Mouse (Mus musculus) forebrain, embryonic 11.5 days (tissue): ENCODE results near the gene Fitm1. TPM values are rescaled to one million over a fixed set of nuclear protein-coding genes. Genes with fewer than 3 reads are reported as not detected.

ENCODE experiments used
- ATAC-seq: fragments of 200-750 bp; cut with Nextera tagmentation; replicated peaks from 2 replicates; pipeline ENCODE4 v1.8.0; 2017; ENCODE audit warnings: moderate TSS enrichment; ENCODE audit not compliant: low FRiP score
- DNase-seq: peaks from one replicate; pipeline ENCODE4 v3.0.0-alpha.2; 2017; ENCODE audit warnings: low spot score
- H3K27ac ChIP-seq: fragments of 300-500 bp; sonication (generic); 2 replicates; pipeline ENCODE4 v1.5.1; 2014; ENCODE audit warnings: low read depth, low read length
- H3K27me3 ChIP-seq: fragments of 300-500 bp; sonication (generic); 2 replicates; pipeline ENCODE4 v1.6.1; 2014; ENCODE audit warnings: mild to moderate bottlenecking, low read length, mixed read lengths; ENCODE audit not compliant: control insufficient read depth, insufficient read depth
- H3K36me3 ChIP-seq: fragments of 300-500 bp; sonication (generic); 2 replicates; pipeline ENCODE4 v1.6.1; 2014; ENCODE audit warnings: mild to moderate bottlenecking, low read length, moderate library complexity, mixed read lengths; ENCODE audit not compliant: control insufficient read depth, insufficient read depth
- H3K4me1 ChIP-seq: fragments of 300-500 bp; sonication (generic); replicated peaks from 2 replicates; pipeline ENCODE4 v1.6.1; 2014; ENCODE audit warnings: low read length, mixed read lengths; ENCODE audit not compliant: control insufficient read depth, insufficient read depth
- H3K4me2 ChIP-seq: fragments of 300-500 bp; sonication (generic); 2 replicates; pipeline ENCODE4 v1.6.1; 2014; ENCODE audit warnings: low read depth, mild to moderate bottlenecking, low read length, moderate library complexity, mixed read lengths; ENCODE audit not compliant: severe bottlenecking
- H3K4me3 ChIP-seq: fragments of 300-500 bp; sonication (generic); 2 replicates; pipeline ENCODE4 v1.5.1; 2014; ENCODE audit warnings: low read depth, low read length
- H3K9ac ChIP-seq: fragments of 300-500 bp; sonication (generic); 2 replicates; pipeline ENCODE4 v1.6.1; 2014; ENCODE audit warnings: low read length
- H3K9me3 ChIP-seq: fragments of 300-500 bp; sonication (generic); 2 replicates; pipeline ENCODE4 v1.6.1; 2016; ENCODE audit warnings: low read length, mixed read lengths; ENCODE audit not compliant: control insufficient read depth
- WGBS: fragments of 180-500 bp; shearing (Covaris S2); extraction: QIAGEN DNeasy Blood & Tissue Kit; methylation state at CpG from one replicate; pipeline ENCODE4 v1.1.7; 2014; 5-methylcytosine and 5-hydroxymethylcytosine counted together
- polyA plus RNA-seq: library from polyadenylated mRNA; unstranded; fragments of >200 nt; fragmentation: Nextera tagmentation; extraction: Ambion mirVana; gene quantifications from 2 replicates; pipeline ENCODE4 v1.2.1, GENCODE M21; 2014

The Fitm1 gene
- not detected in 2 replicates for polyA plus RNA-seq

DNA sequence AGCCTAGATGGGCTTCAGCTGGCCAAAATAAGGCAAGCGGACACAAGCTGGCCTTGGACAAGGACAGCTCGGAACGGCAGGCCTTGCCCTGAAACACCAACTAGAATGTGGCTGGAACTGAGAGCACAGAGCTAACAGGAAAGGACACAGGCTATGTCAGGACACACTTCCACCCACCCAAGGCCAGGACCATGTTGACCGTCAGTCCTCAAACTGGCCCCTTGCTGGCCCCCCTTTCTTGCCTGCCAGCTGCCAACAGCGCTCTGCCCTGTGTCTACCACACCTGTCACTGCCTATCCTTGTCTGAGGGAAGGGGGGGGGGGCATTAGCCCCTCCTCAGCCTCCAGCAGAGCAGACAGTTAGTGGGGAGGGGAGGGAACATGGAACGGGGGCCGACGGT, at the start of gene Fitm1:
TSS of gene Fitm1 (plus strand) at position 316 of the 400 bp plus-strand sequence.
- Histone ChIP-seq H3K27ac (no peak within 1 kb of the TSS), H3K9me3 (no peaks in the 10 kb centered on the region), H3K27me3 (no peaks in the 10 kb centered on the region), H3K4me1 (no peaks in the 10 kb centered on the region), H3K4me3 (no peak within 1 kb of the TSS), H3K9ac (no peak within 1 kb of the TSS), H3K36me3 (no peaks in the 10 kb centered on the region), H3K4me2 (no peak within 1 kb of the TSS)
- ATAC-seq (no peak), DNase-seq (no peak)
- WGBS, result 78% methylated on average over 7 of the region's 8 CpGs

DNA sequence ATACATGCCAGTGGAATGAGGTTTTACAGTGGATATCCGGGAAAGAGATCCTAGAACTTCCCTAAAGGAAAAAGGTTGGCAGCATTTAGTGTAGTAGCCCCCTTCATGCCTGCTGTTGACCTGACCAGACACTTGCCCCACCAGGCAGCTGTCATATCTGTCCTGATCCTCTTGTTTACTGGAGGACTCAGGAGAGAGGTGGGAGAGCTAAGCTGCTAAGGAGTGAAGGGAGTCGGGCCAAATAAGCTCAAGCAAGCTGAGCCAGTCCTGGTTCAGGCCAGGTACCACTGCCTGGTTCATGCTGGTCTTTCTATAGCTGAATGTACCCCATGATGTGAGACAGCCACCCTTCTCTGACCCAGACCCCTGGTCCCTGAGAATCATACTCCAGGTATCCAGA, 48.7 kb upstream of the Fitm1 start:
- no peak for DNase-seq
- Histone ChIP-seq H3K4me2 (no peak overlapping the region), H3K9ac (no peak overlapping the region), H3K36me3 (no peaks in the 10 kb centered on the region), H3K27ac (no peak overlapping the region), H3K27me3 (no peaks in the 10 kb centered on the region), H3K9me3 (no peaks in the 10 kb centered on the region), H3K4me3 (no peak overlapping the region), H3K4me1 (no peaks in the 10 kb centered on the region)
- no peak for ATAC-seq
- WGBS, result 89% methylated on average over 2 of the region's 2 CpGs

DNA sequence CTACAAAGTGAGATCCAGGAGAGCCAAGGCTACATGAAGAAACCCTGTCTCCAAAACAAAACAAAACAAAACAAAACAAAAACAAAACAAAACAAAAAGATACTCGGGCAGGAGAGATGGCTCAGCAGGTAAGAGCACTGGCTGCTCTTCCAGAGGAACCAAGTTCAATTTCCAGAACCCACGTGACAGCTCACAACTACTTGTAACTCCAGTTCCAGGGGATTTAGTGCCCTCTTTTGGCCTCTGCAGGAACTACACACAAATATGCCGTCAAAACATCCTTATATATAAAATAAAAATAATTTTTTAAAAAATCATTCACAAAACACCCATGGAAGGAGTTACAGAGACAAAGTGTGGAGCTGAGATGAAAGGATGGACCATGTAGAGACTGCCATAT, 47.5 kb upstream of the Fitm1 start:
- WGBS, result 26% methylated on average over 3 of the region's 3 CpGs

DNA sequence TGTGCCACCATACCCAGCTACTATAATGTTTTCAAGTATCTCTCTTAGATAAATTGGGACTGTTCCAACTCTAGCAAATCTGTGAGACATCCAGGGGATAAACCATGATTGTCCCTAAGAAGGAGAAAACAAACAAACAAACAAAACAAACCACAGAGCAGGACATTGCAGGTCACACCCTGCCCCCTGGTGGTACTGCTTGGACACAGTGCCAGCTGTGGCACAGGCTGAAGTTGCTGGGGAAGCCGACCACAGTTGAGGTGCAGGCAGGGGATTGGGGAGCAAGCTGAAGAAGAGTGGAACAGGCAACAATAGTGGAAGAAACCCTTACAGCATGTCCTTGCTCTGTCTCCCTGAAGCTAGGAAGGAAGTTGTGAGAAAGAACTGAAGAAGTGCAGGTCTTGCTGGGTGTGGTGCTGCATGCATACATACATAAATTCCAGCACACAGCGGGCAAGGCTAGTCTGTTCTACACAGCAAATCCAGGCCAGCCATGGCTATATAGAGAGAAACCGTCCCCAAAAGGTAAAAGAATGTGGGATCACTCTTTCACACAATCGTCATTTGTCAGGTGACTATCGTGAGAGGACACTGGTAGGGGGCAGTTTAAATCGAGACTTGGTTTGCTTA, 39.2 kb upstream of the Fitm1 start:
- H3K4me2 ChIP-seq, result no peak overlapping the region
- no peaks in the 10 kb centered on the region for H3K27me3 ChIP-seq
- H3K4me3 ChIP-seq, result no peak overlapping the region
- no peaks in the 10 kb centered on the region for H3K9me3 ChIP-seq
- H3K9ac ChIP-seq, result no peak overlapping the region
- DNase-seq (peak; percentile 68), ATAC-seq (no peak)
- WGBS, result 58% methylated on average over 6 of the region's 6 CpGs
- peaks cover 6% of the 10 kb centered on the region; the same call in 1 of the 2 replicates for H3K4me1 ChIP-seq
- H3K27ac ChIP-seq, result no peak overlapping the region
- no peaks in the 10 kb centered on the region for H3K36me3 ChIP-seq

More for the DNA sequence above, 47.5 kb upstream of the Fitm1 start:
- no peaks in the 10 kb centered on the region for H3K9me3 ChIP-seq
- H3K36me3 ChIP-seq, result no peaks in the 10 kb centered on the region
- no peak for ATAC-seq
- H3K4me2 ChIP-seq, result no peak overlapping the region
- H3K9ac ChIP-seq, result no peak overlapping the region
- H3K4me3 ChIP-seq, result no peak overlapping the region
- no peak overlapping the region for H3K27ac ChIP-seq
- H3K27me3 ChIP-seq, result no peaks in the 10 kb centered on the region
- no peaks in the 10 kb centered on the region for H3K4me1 ChIP-seq
- no peak for DNase-seq

DNA sequence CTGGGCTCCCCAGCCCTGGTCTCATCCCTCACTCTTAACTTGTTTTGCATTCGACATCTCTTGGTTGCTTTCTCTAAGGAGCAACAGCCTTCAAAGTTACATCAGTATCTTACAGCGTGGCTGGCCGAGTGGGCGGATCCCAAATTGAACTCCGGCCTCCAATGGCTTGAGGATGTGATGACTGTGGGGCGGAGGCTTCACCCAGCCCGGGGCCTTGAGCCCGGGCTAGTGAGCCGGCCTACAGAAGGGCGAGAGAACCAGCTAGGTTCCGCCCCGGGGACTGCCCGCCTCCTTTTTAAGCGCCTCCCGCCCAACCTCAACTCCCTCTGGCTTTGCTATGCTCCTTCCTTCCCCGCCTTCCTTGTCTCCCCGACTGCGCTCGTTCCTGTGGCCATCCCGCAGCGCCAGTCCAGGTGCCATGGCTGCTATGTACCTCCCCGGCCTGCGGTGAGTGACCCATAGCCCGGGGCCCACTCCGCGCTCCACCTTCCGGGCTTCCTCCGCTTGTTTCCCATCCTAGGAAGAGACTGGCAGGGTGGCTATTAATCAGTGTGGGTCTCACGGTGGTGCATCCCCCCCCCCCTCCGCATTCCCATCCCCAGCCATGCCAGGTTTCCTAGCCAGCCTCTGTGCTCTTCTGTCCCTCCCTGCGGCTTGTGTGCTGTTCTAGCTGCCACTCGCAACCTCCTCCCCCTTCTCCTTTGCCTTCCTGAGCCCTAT, 35.2 kb upstream of the Fitm1 start, which contains the start of gene Pck2:
TSS of gene Pck2 (plus strand) at position 200 of the 720 bp plus-strand sequence.
- under 1% methylated on average over 32 of the region's 32 CpGs for WGBS
- ATAC-seq (peak; percentile 86), DNase-seq (peak; percentile 87)
- peaks cover 8% of the 10 kb centered on the region; the same call in 1 of the 2 replicates for H3K4me1 ChIP-seq
- peak within 1 kb of the TSS; percentile 77 for H3K9ac ChIP-seq
- H3K4me3 ChIP-seq, result peak within 1 kb of the TSS; percentile 54
- peak within 1 kb of the TSS; percentile 83 for H3K4me2 ChIP-seq
- H3K9me3 ChIP-seq, result no peaks in the 10 kb centered on the region
- no peaks in the 10 kb centered on the region for H3K27me3 ChIP-seq
- H3K27ac ChIP-seq, result peak within 1 kb of the TSS; percentile 72
- H3K36me3 ChIP-seq, result no peaks in the 10 kb centered on the region

DNA sequence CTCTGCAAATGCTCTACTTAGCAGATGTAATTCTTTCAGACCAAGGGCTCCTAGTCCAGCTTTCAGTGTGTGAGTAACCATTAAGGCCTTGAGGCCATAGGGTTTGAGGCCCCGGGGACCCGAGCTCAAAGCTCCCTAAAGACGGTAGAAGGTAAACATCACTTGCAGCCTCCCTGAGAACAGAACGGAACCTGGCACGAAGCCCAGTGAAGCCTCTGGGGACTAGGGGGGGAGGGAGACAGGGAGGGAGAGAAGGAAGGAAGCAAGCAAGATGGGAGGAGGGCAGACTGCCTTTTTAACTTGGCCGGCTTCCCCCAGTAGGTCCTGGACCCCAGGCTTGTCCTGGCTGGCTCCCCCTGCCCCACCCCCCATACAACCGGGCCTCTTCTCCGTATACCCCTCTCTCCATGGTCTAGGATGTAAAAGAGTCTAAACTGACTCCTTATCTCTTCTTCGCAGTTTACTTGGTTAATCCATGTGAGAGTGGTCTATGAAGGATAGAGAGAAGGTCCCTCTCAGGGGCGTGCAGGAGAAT, 34.6 kb upstream of the Fitm1 start:
- peak overlapping the region; percentile 77 for H3K9ac ChIP-seq
- peak overlapping the region; percentile 72 for H3K27ac ChIP-seq
- ATAC-seq (peak; percentile 32; the same call in 1 of the 2 replicates), DNase-seq (peak; percentile 79)
- peaks cover 8% of the 10 kb centered on the region; the same call in 1 of the 2 replicates for H3K4me1 ChIP-seq
- no peaks in the 10 kb centered on the region for H3K27me3 ChIP-seq
- no peaks in the 10 kb centered on the region for H3K9me3 ChIP-seq
- WGBS, result 9% methylated on average over 10 of the region's 10 CpGs
- H3K36me3 ChIP-seq, result no peaks in the 10 kb centered on the region
- H3K4me3 ChIP-seq, result peak overlapping the region; percentile 54
- peak overlapping the region; percentile 83 for H3K4me2 ChIP-seq

DNA sequence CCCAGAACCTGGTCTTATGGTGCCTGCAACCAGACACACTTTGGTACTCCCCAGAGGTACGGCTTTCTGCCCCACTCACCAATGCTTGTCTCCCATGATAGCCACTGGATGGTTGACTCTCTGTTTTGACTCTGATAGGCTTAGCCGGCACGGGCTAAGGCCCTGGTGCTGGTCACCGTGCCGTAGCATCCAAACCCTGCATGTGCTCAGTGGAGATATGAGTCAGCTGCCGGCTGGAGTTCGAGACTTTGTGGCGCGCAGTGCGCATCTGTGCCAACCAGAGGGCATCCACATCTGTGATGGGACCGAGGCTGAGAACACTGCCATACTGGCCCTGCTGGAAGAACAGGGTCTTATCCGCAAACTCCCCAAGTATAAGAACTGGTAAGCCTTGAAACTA, 33.1 kb upstream of the Fitm1 start:
- no peaks in the 10 kb centered on the region for H3K27me3 ChIP-seq
- no peaks in the 10 kb centered on the region for H3K36me3 ChIP-seq
- no peak overlapping the region for H3K27ac ChIP-seq
- H3K9me3 ChIP-seq, result no peaks in the 10 kb centered on the region
- H3K9ac ChIP-seq, result no peak overlapping the region
- H3K4me1 ChIP-seq, result peaks cover 8% of the 10 kb centered on the region; the same call in 1 of the 2 replicates
- DNase-seq (no peak), ATAC-seq (no peak)
- 96% methylated on average over 12 of the region's 12 CpGs for WGBS
- H3K4me2 ChIP-seq, result no peak overlapping the region
- no peak overlapping the region for H3K4me3 ChIP-seq

DNA sequence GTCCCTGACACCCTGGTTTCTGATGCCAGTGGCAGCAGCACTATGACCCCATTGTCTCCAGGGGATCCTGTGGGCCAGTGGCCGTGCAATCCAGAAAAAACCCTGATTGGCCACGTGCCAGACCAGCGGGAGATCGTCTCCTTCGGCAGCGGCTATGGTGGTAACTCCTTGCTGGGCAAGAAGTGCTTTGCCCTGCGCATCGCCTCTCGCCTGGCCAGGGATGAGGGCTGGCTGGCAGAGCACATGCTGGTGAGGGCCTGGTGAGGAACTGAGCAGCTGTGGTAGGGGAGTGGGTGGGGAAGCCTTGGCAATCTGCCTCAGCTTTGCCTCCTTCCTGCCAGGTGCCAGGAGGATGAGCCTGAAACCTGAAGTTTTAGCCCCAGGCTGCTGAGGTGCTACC, 31.1 kb upstream of the Fitm1 start:
- Histone ChIP-seq H3K9ac (no peak overlapping the region), H3K9me3 (no peaks in the 10 kb centered on the region), H3K4me2 (no peak overlapping the region), H3K27me3 (no peaks in the 10 kb centered on the region), H3K4me1 (peaks cover 8% of the 10 kb centered on the region; the same call in 1 of the 2 replicates), H3K27ac (no peak overlapping the region), H3K4me3 (no peak overlapping the region), H3K36me3 (no peaks in the 10 kb centered on the region; the same call in 1 of the 2 replicates)
- DNase-seq, result no peak
- whole genome bisulfite sequencing, result 87% methylated on average over 9 of the region's 9 CpGs
- ATAC-seq, result no peak
